Comparison of ENCODE assay signal across 18 mouse cellular contexts in the genomic region with DNA sequence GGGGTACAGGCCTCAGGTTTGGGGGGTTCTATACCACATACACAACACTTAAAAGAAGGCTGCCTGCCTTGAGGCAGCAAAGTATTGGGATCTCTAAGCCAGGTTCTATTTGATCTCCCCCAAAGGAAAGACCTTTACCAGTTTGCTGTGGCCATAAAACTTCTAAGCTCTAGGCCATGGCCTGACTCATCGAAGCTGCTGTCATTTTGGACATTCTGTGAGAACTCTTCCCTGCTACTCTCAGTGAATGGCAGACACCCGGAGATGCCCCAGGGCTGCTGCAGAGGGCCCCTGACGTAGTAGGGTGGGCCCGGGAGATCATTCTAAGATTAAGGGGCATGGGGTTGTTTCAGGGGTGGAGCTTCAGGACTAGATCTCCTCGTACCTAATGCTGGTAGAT.
DNase-seq lines count a peak whose midpoint lies in the region; ATAC-seq lines count a peak whose summit lies in the region.
"Had no signal": no experiment of that assay in that cellular context is flagged by ENCODE, and none has a peak within 500 bp of the region (broad histone marks: within the 10 kb centered on the region; RNA-seq: fewer than 3 reads in every experiment).

No protein-coding gene starts in this region.

- H3K4me3 ChIP-seq in heart, embryonic 12.5 days, result no peak overlapping the region

- H3K4me2 ChIP-seq in heart, embryonic 12.5 days, result no peak overlapping the region

- peaks cover 33% of the 10 kb centered on the region for H3K36me3 ChIP-seq in heart, embryonic 12.5 days

- peak; percentile 77 for DNase-seq in heart, adult 11 months
- DNase-seq: adrenal gland, adult 2 months; adrenal gland, adult 8-10 months; adrenal gland, postnatal 10 days; adrenal gland, postnatal 14 days; adrenal gland, postnatal 25 days; adrenal gland, postnatal 36 days; B cell, adult 2 months; cerebellum, adult 11 months; cerebellum, adult 11-12 months; cerebellum, adult 18-20 months; cerebellum, adult 2 months had no signal

- no peak overlapping the region for H3K9ac ChIP-seq in heart, embryonic 12.5 days

- H3K4me1 ChIP-seq in heart, embryonic 12.5 days (replicated peaks), result no peaks in the 10 kb centered on the region; the same call in 1 of the 2 replicates

- H3K27ac ChIP-seq in heart, embryonic 12.5 days (ENCODE audit: poor library complexity, severe bottlenecking), result no peak overlapping the region

- no peaks in the 10 kb centered on the region for H3K9me3 ChIP-seq in heart, embryonic 12.5 days (replicated peaks)
- H3K9me3 ChIP-seq: G1E had no signal

- H3K27me3 ChIP-seq in heart, embryonic 12.5 days (replicated peaks), result 0 out of 2 replicates have a peak, but pooled peaks cover 9% of the 10 kb centered on the region
- H3K27me3 ChIP-seq: CH12.LX had no signal

- no peak for ATAC-seq in heart, embryonic 12.5 days (ENCODE audit: insufficient number of reproducible peaks, low FRiP score)
- ATAC-seq: activated CD4-positive, CD25-positive, alpha-beta regulatory T cell, adult 4 months; CD4-positive, CD25-positive, alpha-beta regulatory T cell, adult 4 months; Patski had no signal

- WGBS in heart, embryonic 12.5 days, result 77% methylated on average over 5 of the region's 5 CpGs
